ENCODE assay signal across 8 mouse cellular contexts in the genomic region with DNA sequence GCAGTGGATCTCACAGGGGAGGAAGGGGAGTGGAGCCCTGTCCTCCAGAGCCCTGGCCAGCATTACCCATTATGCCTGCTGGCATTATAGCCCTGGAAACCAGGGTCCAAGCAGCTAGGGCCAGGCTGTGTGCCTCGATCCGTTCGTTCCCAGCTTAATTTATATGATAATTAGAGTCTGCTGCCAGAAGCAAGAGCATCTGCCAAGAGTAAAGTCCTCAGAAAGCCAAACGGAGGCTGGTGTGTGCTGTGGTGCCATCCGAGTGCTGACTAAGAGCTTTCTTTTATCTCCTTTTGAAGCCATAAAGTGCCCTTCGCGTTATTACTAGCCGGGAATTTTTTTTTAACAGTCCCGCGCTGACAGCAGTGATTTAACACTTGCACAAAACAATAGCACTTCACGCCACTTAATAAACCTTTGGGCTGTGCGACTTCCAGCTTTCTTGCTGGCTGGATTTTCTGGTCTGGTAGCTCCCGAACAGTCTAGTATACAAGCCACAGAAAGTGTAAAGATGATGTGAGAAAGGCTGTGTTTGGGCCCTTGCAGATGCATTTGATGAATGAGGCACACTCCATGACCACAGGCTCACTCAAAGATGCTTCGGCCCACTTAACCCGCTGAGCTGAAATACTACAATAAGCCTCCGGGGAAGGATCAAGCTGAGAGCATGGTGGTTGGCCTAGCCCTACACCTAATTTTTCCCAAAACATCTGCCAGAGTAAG. TPM values are rescaled to one million over a fixed set of nuclear protein-coding genes. Genes with fewer than 3 reads are reported as not detected.
A peak's percentile ranks its signal among the peaks of the same experiment; 100 is the strongest.
DNase-seq lines count a peak whose midpoint lies in the region; ATAC-seq and TF ChIP-seq lines count a peak whose summit lies in the region.

No protein-coding gene starts in this region.

- H3K9me3 ChIP-seq in midbrain, embryonic 13.5 days, result no peaks in the 10 kb centered on the region

- H3K4me1 ChIP-seq in midbrain, embryonic 13.5 days (replicated peaks), result peaks cover 45% of the 10 kb centered on the region

- no peak for TF ChIP-seq CTCF in brain, embryonic 14.5 days (IDR thresholded peaks at IDR 0.05; ENCODE audit: borderline replicate concordance, extremely low read depth, insufficient read depth, insufficient read length)

- H3K4me3 ChIP-seq in midbrain, embryonic 13.5 days (replicated peaks), result no peak overlapping the region

- WGBS in midbrain, embryonic 13.5 days, result 3% methylated on average over 16 of the region's 16 CpGs

- DNase-seq in brain, embryonic 14.5 days (ENCODE audit: low read depth), result peak; percentile 96
- peak; percentile 67 for DNase-seq in embryo, embryonic 10.5 days (ENCODE audit: low spot score)
- DNase-seq in heart, postnatal 4 days, result peak; percentile 15
- peak; percentile 57 to 70 for DNase-seq in layer of hippocampus, adult 8-10 months (ENCODE audit: low spot score in 2 of 2)
- no peak for DNase-seq in spleen, adult 18-20 months
- DNase-seq in urinary bladder, postnatal 10 days (ENCODE audit: low spot score), result no peak

- no peaks in the 10 kb centered on the region for H3K36me3 ChIP-seq in midbrain, embryonic 13.5 days

- H3K27ac ChIP-seq in midbrain, embryonic 13.5 days, result peak overlapping the region; percentile 84

- no peak overlapping the region; the same call in 1 of the 2 replicates for H3K9ac ChIP-seq in midbrain, embryonic 13.5 days (replicated peaks)

- no peak for TF ChIP-seq POLR2A in brain, embryonic 14.5 days (IDR thresholded peaks at IDR 0.05; ENCODE audit: borderline replicate concordance, extremely low read depth, insufficient read depth, insufficient read length, poor library complexity, severe bottlenecking)

- H3K4me2 ChIP-seq in midbrain, embryonic 13.5 days (replicated peaks), result peak overlapping the region; percentile 36

- H3K27me3 ChIP-seq in midbrain, embryonic 13.5 days, result peaks cover 8% of the 10 kb centered on the region

- ATAC-seq in midbrain, embryonic 13.5 days, result peak; percentile 92
- ATAC-seq in monocyte, adult 5-6 weeks (replicated peaks; ENCODE audit: insufficient number of reproducible peaks, low FRiP score, low TSS enrichment, poor library complexity, severe bottlenecking), result no peak

RNA-seq across cellular contexts. Expression of gene Fsip1, which starts 52.9 kb away (rescaled TPM):
- polyA plus RNA-seq in brain, embryonic 14.5 days (2012; rRNA removed), result 2.3 and 2.7 TPM in 2 replicates
- under 1 TPM in 1 of 2 experiments, not detected in 1; 0.23 TPM for total RNA-seq in heart, postnatal 4 days (2021)
- total RNA-seq in layer of hippocampus, adult 8-10 months (2022), result 1 to 10 TPM in 3 of 4 experiments, under 1 TPM in 1; 0.72 to 1.7 (median 1.3) TPM
- polyA plus RNA-seq in midbrain, embryonic 13.5 days (2015; fragmentation: Nextera tagmentation; extraction: Ambion mirVana), result 1.6 and 2.2 TPM in 2 replicates
- 0.49 to 2.0 TPM in 2 of 3 replicates, not detected in the other for total RNA-seq in monocyte, adult 5-6 weeks (2017)

Comparison
In these comparisons a context has a peak if more than half of its experiments do, and no peak if none do; other contexts are left out.
1. DNase-seq: peak in brain, embryonic 14.5 days (single experiment), embryo, embryonic 10.5 days (single experiment), heart, postnatal 4 days (single experiment) and layer of hippocampus, adult 8-10 months (2 of 2); none in spleen, adult 18-20 months (0 of 2) and urinary bladder, postnatal 10 days (single experiment).